Mouse (Mus musculus) stomach, embryonic 16.5 days (tissue): Measurements from ENCODE around the gene Rxfp4. TPM values are rescaled to one million over a fixed set of nuclear protein-coding genes. Genes with fewer than 3 reads are reported as not detected.

ENCODE experiments used
- ATAC-seq: fragments of 200-750 bp; cut with Nextera tagmentation; 2 replicates; pipeline ENCODE4 v1.8.0; 2017; ENCODE audit warnings: moderate number of reproducible peaks, moderate TSS enrichment; ENCODE audit not compliant: insufficient read depth, low FRiP score
- H3K27ac ChIP-seq: fragments of 300-500 bp; sonication (generic); 2 replicates; pipeline ENCODE4 v1.5.1; 2014; ENCODE audit warnings: low read length
- H3K27me3 ChIP-seq: fragments of 300-500 bp; sonication (generic); 2 replicates; pipeline ENCODE4 v1.6.1; 2014; ENCODE audit warnings: low read length, control low read depth, mixed read lengths; ENCODE audit not compliant: control insufficient read depth, insufficient read depth
- H3K36me3 ChIP-seq: fragments of 300-500 bp; sonication (generic); 2 replicates; pipeline ENCODE4 v1.6.1; 2014; ENCODE audit warnings: low read length; ENCODE audit not compliant: control insufficient read depth, insufficient read depth
- H3K4me1 ChIP-seq: fragments of 300-500 bp; sonication (generic); 2 replicates; pipeline ENCODE4 v1.6.1; 2014; ENCODE audit warnings: low read length, control low read depth, mixed read lengths; ENCODE audit not compliant: control insufficient read depth, insufficient read depth
- H3K4me2 ChIP-seq: fragments of 300-500 bp; sonication (generic); 2 replicates; pipeline ENCODE4 v1.6.1; 2014; ENCODE audit warnings: low read depth, low read length, mixed read lengths
- H3K4me3 ChIP-seq: fragments of 300-500 bp; sonication (generic); replicated peaks from 2 replicates; pipeline ENCODE4 v1.5.1; 2014; ENCODE audit warnings: mild to moderate bottlenecking, low read length
- H3K9ac ChIP-seq: fragments of 300-500 bp; sonication (generic); 2 replicates; pipeline ENCODE4 v1.6.1; 2014; ENCODE audit warnings: low read length
- H3K9me3 ChIP-seq: fragments of 300-500 bp; sonication (generic); replicated peaks from 2 replicates; pipeline ENCODE4 v1.6.1; 2016; ENCODE audit warnings: low read length, control low read depth; ENCODE audit not compliant: control insufficient read depth
- WGBS: fragments of 180-500 bp; shearing (Covaris S2); extraction: QIAGEN DNeasy Blood & Tissue Kit; methylation state at CpG from one replicate; pipeline ENCODE4 v1.1.7; 2014; 5-methylcytosine and 5-hydroxymethylcytosine counted together
- polyA plus RNA-seq: library from polyadenylated mRNA; unstranded; fragments of >200 nt; fragmentation: Nextera tagmentation; extraction: Ambion mirVana; gene quantifications from 2 replicates; pipeline ENCODE4 v1.2.1, GENCODE M21; 2015

Gene Rxfp4
- polyA plus RNA-seq, 1 experiment from 2014 or later, result not detected

DNA sequence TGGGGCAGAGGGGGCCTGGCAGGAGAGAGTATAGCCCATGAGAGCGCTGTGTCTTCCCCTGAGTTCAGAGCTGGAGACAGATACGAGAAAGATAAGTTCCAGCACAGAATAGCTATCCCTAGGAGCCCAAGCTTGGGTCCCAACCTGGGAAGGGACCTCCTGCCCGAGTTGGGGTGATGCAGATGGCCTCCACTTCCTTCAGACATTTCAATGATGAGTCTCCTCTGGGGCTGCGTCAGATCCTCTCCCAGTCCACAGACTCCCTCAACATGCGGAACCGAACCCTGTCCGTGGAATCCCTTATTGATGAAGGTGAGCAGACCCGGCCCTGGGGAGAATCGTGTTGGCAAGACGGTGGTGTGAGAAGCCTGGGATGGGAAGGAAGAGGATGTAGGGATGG lies 19.9 kb downstream of the Rxfp4 start:
- Histone ChIP-seq H3K4me3 (no peak overlapping the region), H3K4me2 (no peak overlapping the region), H3K27me3 (no peaks in the 10 kb centered on the region), H3K36me3 (peaks cover 42% of the 10 kb centered on the region), H3K9ac (no peak overlapping the region), H3K27ac (no peak overlapping the region), H3K9me3 (no peaks in the 10 kb centered on the region), H3K4me1 (peaks cover 4% of the 10 kb centered on the region; the same call in 1 of the 2 replicates)
- WGBS, result 93% methylated on average over 10 of the region's 10 CpGs
- no peak for ATAC-seq

DNA sequence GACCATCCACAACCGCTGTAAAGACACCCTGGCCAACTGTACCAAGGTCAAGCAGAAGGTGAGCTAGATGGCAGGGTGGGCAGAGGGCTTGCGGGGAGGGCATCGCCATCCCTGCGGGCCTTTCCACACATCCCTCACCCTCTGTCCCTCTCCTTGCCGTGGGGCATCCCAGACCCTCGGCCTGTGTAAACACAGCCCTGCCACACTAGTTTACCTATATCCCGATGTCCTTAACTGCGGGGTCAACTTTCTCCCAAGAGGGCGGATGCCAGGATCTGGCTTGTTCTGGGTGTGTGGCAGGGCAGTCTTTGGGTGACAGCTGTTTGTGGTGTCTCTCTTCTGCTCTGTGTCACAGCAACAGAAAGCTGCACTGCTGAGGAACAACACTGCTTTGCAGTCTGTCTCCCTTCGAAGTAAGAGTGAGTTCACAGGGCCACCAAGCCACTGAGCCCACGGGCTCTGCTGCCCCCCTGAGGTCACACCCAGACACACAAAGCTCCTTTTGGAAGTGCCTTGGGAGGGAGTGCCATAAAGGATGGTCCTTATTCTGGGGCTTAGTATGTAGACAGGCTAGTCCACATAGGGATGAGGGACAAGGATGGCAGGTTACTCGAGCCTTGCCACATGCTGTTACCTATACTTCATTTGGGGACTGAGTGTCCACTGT lies 20.9 kb downstream of the Rxfp4 start:
- WGBS, result 69% methylated on average over 12 of the region's 12 CpGs
- peaks cover 42% of the 10 kb centered on the region for H3K36me3 ChIP-seq
- H3K27me3 ChIP-seq, result no peaks in the 10 kb centered on the region
- no peak overlapping the region for H3K27ac ChIP-seq
- H3K9me3 ChIP-seq, result no peaks in the 10 kb centered on the region
- peak; percentile 19; the same call in 1 of the 2 replicates for ATAC-seq
- no peak overlapping the region for H3K4me3 ChIP-seq
- no peak overlapping the region for H3K4me2 ChIP-seq
- H3K4me1 ChIP-seq, result peaks cover 4% of the 10 kb centered on the region
- no peak overlapping the region for H3K9ac ChIP-seq

DNA sequence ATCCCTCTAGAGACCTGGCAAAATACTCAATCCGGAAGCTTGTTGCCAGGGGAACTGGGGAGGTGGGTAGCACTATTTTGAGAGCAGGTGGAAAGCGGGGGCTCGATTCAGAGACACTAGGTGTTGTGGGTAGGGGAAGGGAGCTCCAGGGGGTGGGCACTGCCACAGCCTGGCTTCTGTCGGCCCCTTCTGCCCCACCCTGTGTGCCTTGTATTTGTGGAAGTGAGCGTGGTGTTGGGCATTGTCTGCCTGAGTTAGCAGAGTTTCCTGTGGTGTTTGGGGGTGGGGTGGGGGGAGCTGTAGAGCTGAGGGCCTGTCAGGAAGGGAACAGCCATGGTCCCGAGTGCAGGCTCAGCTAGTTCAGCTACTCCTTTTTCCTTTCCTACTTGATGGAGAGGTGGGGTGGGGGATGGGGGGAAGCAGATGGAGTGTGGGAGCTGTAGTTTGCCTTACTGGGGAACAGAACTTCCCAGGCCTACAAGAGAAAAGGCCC lies 22.0 kb downstream of the Rxfp4 start:
- H3K4me1 ChIP-seq, result peaks cover 13% of the 10 kb centered on the region
- H3K27ac ChIP-seq, result 0 out of 2 replicates have a peak overlapping the region, but pooled peaks have one; percentile 9
- no peaks in the 10 kb centered on the region for H3K9me3 ChIP-seq
- peak; percentile 16; the same call in 1 of the 2 replicates for ATAC-seq
- H3K4me3 ChIP-seq, result no peak overlapping the region
- H3K9ac ChIP-seq, result no peak overlapping the region
- H3K27me3 ChIP-seq, result no peaks in the 10 kb centered on the region
- WGBS, result 57% methylated on average over 6 of the region's 6 CpGs
- H3K4me2 ChIP-seq, result no peak overlapping the region
- H3K36me3 ChIP-seq, result peaks cover 30% of the 10 kb centered on the region

DNA sequence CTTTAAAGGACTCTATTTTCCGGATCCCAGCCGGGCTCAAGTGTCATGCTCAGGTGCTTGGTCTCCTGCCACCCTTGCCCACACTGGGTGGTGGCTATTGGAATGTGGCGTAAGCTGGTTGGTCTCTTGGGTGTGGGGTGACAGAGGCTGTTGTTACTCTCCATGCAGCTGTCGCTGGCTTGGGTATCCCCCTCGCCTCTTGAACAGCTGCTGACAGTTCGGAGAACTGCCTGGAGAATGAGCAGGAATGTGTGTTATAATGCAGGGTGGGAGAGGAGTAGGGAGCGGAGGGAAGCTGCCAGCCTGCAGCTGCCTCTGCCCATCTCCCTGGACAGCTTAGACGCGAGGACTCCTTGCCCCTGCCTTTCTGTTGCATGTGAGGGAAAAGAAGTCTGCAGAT lies 22.9 kb downstream of the Rxfp4 start:
- Histone ChIP-seq H3K4me3 (no peak overlapping the region), H3K9me3 (no peaks in the 10 kb centered on the region), H3K36me3 (peaks cover 22% of the 10 kb centered on the region), H3K4me2 (no peak overlapping the region), H3K9ac (no peak overlapping the region), H3K4me1 (peaks cover 20% of the 10 kb centered on the region), H3K27ac (no peak overlapping the region), H3K27me3 (no peaks in the 10 kb centered on the region)
- no peak for ATAC-seq
- WGBS, result 80% methylated on average over 9 of the region's 9 CpGs

DNA sequence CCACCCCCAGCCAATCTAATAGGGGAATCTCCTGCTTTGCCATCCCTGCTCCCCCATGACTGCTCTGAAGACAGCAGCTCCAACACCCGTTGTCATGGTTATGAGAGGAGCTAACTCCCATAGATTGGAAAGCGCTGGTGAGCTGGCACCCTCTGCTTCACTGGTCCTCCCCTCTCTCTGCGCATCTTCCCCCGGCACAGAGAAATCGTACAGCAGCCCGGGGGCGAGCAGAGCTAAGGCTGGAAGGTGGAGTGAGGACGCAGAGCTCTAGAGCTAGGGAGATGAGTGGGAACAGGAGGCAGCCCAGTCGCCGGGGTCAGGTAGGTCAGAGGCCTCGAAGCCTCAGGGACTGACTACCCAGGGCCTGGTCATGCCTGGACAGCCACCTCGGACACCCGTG lies 23.7 kb downstream of the Rxfp4 start:
- WGBS, result 73% methylated on average over 13 of the region's 13 CpGs
- H3K27ac ChIP-seq, result no peak overlapping the region

DNA sequence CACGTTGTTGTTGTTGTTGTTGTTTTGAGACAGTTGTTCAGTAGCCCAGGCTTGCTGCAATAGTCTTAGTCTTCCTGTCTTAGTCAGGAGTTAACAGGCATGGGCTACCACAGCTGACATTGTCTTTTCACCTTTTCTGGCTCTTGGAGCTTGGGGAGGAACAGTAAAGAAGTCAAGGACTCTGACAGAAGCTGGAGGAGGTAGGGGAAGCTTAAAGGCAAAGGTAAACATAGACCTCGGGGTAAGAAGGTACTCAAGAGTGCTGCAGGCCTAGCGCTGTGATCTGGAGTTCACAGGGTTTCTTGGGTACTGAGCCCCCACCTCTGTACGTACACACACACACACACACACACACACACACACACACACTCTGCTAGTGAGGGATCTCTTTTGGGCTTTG lies 24.2 kb downstream of the Rxfp4 start:
- Histone ChIP-seq H3K4me2 (no peak overlapping the region), H3K4me3 (no peak overlapping the region), H3K9me3 (no peaks in the 10 kb centered on the region), H3K27ac (no peak overlapping the region), H3K36me3 (peaks cover 12% of the 10 kb centered on the region), H3K4me1 (peaks cover 32% of the 10 kb centered on the region), H3K9ac (no peak overlapping the region), H3K27me3 (no peaks in the 10 kb centered on the region)
- WGBS, result 63% methylated on average over 4 of the region's 4 CpGs
- ATAC-seq, result no peak

More for the DNA sequence above, 23.7 kb downstream of the Rxfp4 start:
- ATAC-seq, result no peak
- Histone ChIP-seq H3K4me2 (no peak overlapping the region), H3K27me3 (no peaks in the 10 kb centered on the region), H3K4me3 (no peak overlapping the region), H3K4me1 (peaks cover 27% of the 10 kb centered on the region), H3K9ac (no peak overlapping the region), H3K9me3 (no peaks in the 10 kb centered on the region), H3K36me3 (peaks cover 15% of the 10 kb centered on the region)

DNA sequence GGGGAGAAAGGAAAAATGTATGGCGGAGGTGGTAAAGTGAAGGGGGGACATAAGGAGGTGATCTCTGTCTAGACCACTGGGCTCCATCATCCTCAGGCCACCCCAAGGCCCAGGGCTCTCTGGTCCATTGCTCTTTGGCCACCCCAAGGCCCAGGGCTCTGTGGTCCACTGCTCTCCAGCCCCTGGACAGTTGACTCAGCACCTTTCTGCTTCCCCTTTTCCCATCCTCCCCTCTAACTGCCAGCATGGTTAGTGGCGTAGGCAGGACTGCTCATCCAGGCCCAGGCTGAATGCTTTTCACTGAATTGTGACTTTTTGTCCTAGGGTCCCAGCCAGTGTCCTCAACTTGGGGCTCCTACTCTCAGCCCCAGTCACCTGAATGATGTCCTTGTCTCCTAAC lies 25.4 kb downstream of the Rxfp4 start:
- no peaks in the 10 kb centered on the region for H3K27me3 ChIP-seq
- no peak overlapping the region for H3K4me2 ChIP-seq
- no peaks in the 10 kb centered on the region for H3K9me3 ChIP-seq
- WGBS, result 79% methylated on average over 2 of the region's 2 CpGs
- no peak overlapping the region for H3K27ac ChIP-seq
- no peak overlapping the region for H3K9ac ChIP-seq
- H3K4me1 ChIP-seq, result peaks cover 37% of the 10 kb centered on the region
- no peak for ATAC-seq
- peaks cover 8% of the 10 kb centered on the region for H3K36me3 ChIP-seq
- no peak overlapping the region for H3K4me3 ChIP-seq

DNA sequence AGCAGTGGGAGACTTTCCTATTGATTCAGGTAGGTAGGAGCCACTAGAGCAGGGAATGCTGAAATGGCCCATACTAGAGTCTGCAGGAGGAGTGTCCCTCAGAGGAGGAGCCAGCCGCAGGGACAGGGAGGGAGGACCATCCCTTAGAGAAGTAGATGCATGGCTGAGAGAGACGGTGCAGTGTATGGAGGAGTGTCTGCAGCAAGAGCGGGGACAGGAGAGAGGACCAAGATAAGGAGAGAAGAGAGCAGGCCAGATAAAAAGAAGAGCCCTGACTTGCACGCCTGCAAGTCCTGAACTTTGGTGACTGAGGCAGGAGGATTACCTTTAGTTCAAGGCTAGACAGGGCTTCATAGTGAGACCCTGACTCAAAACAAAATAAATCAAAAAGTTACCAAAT lies 25.8 kb downstream of the Rxfp4 start:
- Histone ChIP-seq H3K27me3 (no peaks in the 10 kb centered on the region), H3K4me2 (no peak overlapping the region), H3K36me3 (peaks cover 8% of the 10 kb centered on the region), H3K9me3 (no peaks in the 10 kb centered on the region), H3K27ac (no peak overlapping the region), H3K9ac (no peak overlapping the region), H3K4me3 (no peak overlapping the region), H3K4me1 (peaks cover 37% of the 10 kb centered on the region)
- ATAC-seq, result no peak
- WGBS, result 56% methylated on average over 4 of the region's 4 CpGs

DNA sequence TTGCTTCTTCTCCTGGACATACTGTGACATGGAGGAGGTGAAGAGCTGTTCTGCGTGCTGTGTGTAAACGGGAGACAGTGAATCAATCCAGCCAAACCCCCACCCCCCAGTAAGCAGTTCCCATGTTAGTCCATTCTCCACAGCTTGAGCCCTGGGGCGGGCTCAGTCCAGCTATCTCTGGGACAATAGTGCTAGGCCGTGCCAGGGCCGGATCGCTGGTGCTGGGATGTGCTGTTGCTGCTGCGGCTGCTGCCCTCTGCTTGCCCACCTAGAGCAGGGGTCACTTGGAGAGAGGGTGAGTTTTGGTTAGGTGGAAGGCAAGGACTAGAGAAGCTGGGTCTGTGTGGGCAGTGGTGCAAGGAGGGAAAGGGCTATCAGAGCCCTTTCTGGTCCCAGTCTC lies 26.6 kb downstream of the Rxfp4 start:
- Histone ChIP-seq H3K27ac (no peak overlapping the region), H3K4me3 (no peak overlapping the region), H3K36me3 (peaks cover 8% of the 10 kb centered on the region; the same call in 1 of the 2 replicates), H3K27me3 (no peaks in the 10 kb centered on the region), H3K4me2 (no peak overlapping the region), H3K4me1 (peaks cover 37% of the 10 kb centered on the region), H3K9ac (no peak overlapping the region), H3K9me3 (no peaks in the 10 kb centered on the region)
- WGBS, result 73% methylated on average over 7 of the region's 7 CpGs
- ATAC-seq, result no peak
